Mouse (Mus musculus) c-Kit-negative CD71-positive TER-119-positive erythroid progenitor cells, embryonic 14.5 days (primary cell): ENCODE data around the gene Tcf21.

Experiments
- DNase-seq: peaks from one replicate; pipeline ENCODE4 v3.0.0-alpha.2; 2013; ENCODE audit warnings: low read depth, low spot score

The Tcf21 gene

GRCm38 (mm10) chr10:22815461-22816236 lies 4.3 kb downstream of the Tcf21 start:
- no peak for DNase-seq

GRCm38 (mm10) chr10:22814771-22815170 lies 5.2 kb downstream of the Tcf21 start:
- DNase-seq = no peak

- no peak for DNase-seq
Measured at GRCm38 (mm10) chr10:22814294-22814693, 5.7 kb downstream of the Tcf21 start.

- no peak for DNase-seq
Measured at GRCm38 (mm10) chr10:22813317-22813960, 6.5 kb downstream of the Tcf21 start.

- no peak for DNase-seq
Measured at GRCm38 (mm10) chr10:22811921-22812320, 8.1 kb downstream of the Tcf21 start.

- DNase-seq = no peak
Measured at GRCm38 (mm10) chr10:22782684-22783083, 37.3 kb downstream of the Tcf21 start.

GRCm38 (mm10) chr10:22781466-22781865 lies 38.5 kb downstream of the Tcf21 start:
- DNase-seq = no peak

- no peak for DNase-seq
Measured at GRCm38 (mm10) chr10:22777939-22778338, 42.0 kb downstream of the Tcf21 start.

GRCm38 (mm10) chr10:22776007-22776698 lies 43.8 kb downstream of the Tcf21 start:
- no peak for DNase-seq

- no peak for DNase-seq
Measured at GRCm38 (mm10) chr10:22775456-22775855, 44.5 kb downstream of the Tcf21 start.

- DNase-seq = no peak
Measured at GRCm38 (mm10) chr10:22774626-22775025, 45.3 kb downstream of the Tcf21 start.
